Mouse (Mus musculus) embryonic fibroblast, embryonic 13.5 days (primary cell): ENCODE data around the gene Ank3. TPM values are rescaled to one million over a fixed set of nuclear protein-coding genes. Genes with fewer than 3 reads are reported as not detected.

Experiments
- H3K27ac ChIP-seq: 2 replicates; pipeline ENCODE4 v1.5.1; 2012; ENCODE audit warnings: low read length, control low read depth, inconsistent platforms; ENCODE audit not compliant: insufficient read depth
- H3K4me1 ChIP-seq: 2 replicates; pipeline ENCODE4 v1.6.1; 2011; ENCODE audit warnings: low read length; ENCODE audit not compliant: control insufficient read depth, insufficient read depth
- H3K4me3 ChIP-seq: 2 replicates; pipeline ENCODE4 v1.5.1; 2011; ENCODE audit warnings: mild to moderate bottlenecking, control low read depth, low read length; ENCODE audit not compliant: insufficient read depth
- CTCF ChIP-seq: IDR thresholded peaks from 2 replicates; pipeline ENCODE4 v1.5.1; 2011; ENCODE audit warnings: mild to moderate bottlenecking, control low read depth, low read length, moderate library complexity, borderline replicate concordance; ENCODE audit not compliant: insufficient read depth
- POLR2A ChIP-seq: IDR thresholded peaks from 2 replicates; pipeline ENCODE4 v1.6.1; 2011; ENCODE audit warnings: low read depth, mild to moderate bottlenecking, control low read depth, low read length, moderate library complexity
- polyA plus RNA-seq: library from polyadenylated mRNA; stranded (reverse); fragments of >200 nt; gene quantifications from 2 replicates; pipeline ENCODE4 v1.2.4, GENCODE M21; 2011; ENCODE audit warnings: low read depth; ENCODE audit not compliant: missing spikeins, insufficient read length

Gene Ank3
- polyA plus RNA-seq, 1 experiment = 21.6 TPM

DNA sequence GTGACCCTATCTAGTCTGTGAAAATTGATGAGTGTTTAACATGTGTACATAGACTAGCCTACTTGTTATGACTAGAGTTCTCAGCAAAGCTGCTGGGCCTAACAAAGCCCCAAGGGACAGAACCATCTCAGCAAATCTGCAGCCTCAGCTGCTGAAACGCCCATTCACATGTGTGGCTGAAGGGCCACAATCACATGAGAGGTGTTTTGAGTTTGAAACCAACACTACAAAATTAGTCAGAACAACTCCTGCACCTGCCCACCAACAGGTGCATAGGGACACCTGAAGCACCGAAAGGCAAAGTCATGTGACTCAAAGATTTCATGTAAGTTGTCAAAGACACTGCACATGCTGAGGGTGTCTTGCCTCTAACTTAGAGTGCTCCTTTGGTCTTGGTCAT, 656.7 kb downstream of the Ank3 start:
- TF ChIP-seq POLR2A = no peak
- TF ChIP-seq CTCF = no peak
- Histone ChIP-seq H3K4me1 (peaks cover 6% of the 10 kb centered on the region), H3K27ac (no peak overlapping the region), H3K4me3 (no peak overlapping the region)

GRCm38 (mm10) chr10:70057064-70057463, 658.5 kb downstream of the Ank3 start:
- no peak overlapping the region for H3K4me3 ChIP-seq
- H3K27ac ChIP-seq = peak overlapping the region; percentile 66
- no peak for TF ChIP-seq POLR2A
- no peak for TF ChIP-seq CTCF
- H3K4me1 ChIP-seq = peaks cover 6% of the 10 kb centered on the region

DNA sequence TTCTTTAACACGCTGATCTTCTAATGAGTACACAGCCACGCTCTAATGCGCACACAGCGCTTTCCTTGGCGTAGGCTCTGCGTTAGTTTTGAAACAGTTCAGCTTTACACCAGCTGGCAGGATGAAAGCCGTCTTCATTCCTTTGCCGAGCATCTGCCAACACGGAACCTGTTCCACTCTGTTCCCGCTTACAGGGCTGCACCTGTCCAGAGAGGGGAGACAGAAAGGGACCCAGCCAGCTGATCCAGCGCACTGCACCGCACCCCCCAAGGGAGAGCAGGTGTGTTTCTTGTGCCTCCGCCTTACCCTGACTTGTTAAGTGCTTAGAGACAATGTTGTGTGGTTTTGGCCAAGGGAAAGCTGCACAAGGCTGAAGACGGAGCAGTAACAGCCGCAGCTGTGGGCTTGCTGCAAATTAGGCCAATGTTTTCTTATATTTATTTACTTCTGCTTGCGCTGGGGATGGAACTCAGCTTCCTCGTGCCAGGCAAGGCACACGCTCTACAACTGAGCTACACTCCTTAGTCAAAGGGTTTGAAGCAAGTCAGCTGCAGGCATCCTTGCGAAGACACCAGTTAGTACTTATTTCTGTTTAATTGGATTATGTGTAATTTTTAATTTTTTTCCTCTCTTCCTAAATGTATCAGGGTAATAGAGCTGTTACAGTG, 661.6 kb downstream of the Ank3 start:
- Histone ChIP-seq H3K4me1 (peaks cover 6% of the 10 kb centered on the region), H3K4me3 (no peak overlapping the region), H3K27ac (no peak overlapping the region)
- TF ChIP-seq POLR2A (no peak), CTCF (no peak)

DNA sequence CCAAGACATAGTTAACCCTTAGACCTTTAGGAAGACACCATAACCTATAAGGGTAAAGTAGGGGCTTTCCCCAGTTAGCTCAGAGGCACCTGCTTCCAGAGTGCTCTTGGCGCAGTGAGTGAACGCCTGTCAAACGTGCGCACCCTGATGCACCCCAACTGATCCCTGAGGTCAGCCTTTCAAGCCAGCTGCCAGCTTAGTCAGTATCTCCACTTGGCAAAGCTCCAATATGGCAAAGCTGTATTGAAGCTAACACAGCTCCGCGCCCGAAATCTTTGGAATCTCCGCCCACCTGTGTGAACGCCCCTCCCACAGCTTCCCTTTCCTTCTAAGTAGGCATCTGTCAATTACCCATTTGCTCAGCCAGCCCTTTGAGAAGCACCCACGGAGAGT, 662.1 kb downstream of the Ank3 start:
- no peak overlapping the region for H3K4me3 ChIP-seq
- peaks cover 6% of the 10 kb centered on the region for H3K4me1 ChIP-seq
- H3K27ac ChIP-seq = no peak overlapping the region
- TF ChIP-seq POLR2A (no peak), CTCF (no peak)

- no peak for TF ChIP-seq CTCF
- no peak for TF ChIP-seq POLR2A
- no peak overlapping the region for H3K27ac ChIP-seq
- no peak overlapping the region for H3K4me3 ChIP-seq
- H3K4me1 ChIP-seq = no peaks in the 10 kb centered on the region
These were observed 665.4 kb downstream of the Ank3 start for GRCm38 (mm10) chr10:70063881-70064555.

- TF ChIP-seq POLR2A (no peak), CTCF (no peak)
- H3K4me1 ChIP-seq = no peaks in the 10 kb centered on the region
- H3K27ac ChIP-seq = no peak overlapping the region
- H3K4me3 ChIP-seq = no peak overlapping the region
These were observed 666.6 kb downstream of the Ank3 start for GRCm38 (mm10) chr10:70065191-70065590.

GRCm38 (mm10) chr10:70066497-70067168, 668.1 kb downstream of the Ank3 start:
- H3K4me3 ChIP-seq = no peak overlapping the region
- H3K4me1 ChIP-seq = no peaks in the 10 kb centered on the region
- TF ChIP-seq POLR2A = no peak
- TF ChIP-seq CTCF = no peak
- H3K27ac ChIP-seq = no peak overlapping the region

DNA sequence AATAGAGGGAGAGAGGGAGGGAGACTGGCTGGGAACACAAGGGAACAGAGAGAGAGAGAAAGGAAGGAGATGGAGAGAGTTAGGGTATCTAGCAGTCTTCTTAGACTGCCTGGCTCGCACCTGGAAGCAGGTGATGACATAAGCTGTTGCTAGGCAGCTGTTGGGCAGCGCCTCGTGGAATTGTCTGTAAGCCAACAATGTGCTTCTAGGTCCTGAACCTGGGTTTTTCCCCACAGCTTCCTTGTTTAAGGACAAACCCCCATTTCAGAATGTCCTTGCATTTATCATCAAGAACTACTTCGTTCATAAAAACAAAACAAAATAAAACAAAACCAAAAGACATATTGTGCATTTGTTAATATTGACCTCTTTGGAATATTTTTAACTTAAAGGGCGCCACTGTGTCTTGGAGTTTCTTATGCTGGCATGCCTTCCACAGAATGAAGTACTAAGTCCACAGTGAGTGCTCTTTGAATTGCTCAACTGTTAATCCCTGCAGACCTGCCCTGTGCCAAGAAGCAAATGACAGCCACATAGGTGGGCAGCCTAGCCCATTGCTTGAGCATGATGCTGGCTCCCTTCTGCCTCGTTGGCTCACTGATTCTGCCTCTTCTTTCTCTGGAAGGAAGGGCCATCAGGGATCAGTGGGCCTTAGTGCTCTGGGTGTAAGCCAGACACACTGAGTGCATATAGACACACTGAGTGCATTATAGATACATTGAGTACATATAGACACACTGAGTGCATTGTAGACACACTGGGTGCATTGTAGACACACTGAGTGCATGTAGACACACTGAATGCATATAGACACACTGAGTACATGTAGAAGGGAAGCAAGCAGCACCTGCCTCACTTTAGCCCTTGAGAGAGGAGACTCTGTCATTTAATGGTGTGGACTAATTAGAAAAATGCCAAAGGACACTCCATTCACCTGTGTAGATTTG, 668.9 kb downstream of the Ank3 start:
- Histone ChIP-seq H3K27ac (no peak overlapping the region), H3K4me3 (no peak overlapping the region), H3K4me1 (no peaks in the 10 kb centered on the region)
- TF ChIP-seq POLR2A = no peak
- no peak for TF ChIP-seq CTCF

GRCm38 (mm10) chr10:70069321-70069720, 670.7 kb downstream of the Ank3 start:
- no peaks in the 10 kb centered on the region for H3K4me1 ChIP-seq
- TF ChIP-seq CTCF (no peak), POLR2A (no peak)
- no peak overlapping the region for H3K27ac ChIP-seq
- H3K4me3 ChIP-seq = no peak overlapping the region
